Mouse (Mus musculus) embryonic facial prominence, embryonic 10.5 days (tissue): ENCODE data around the gene Eif3c. TPM values are rescaled to one million over a fixed set of nuclear protein-coding genes. Genes with fewer than 3 reads are reported as not detected.

Experiments used
- DNase-seq: peaks from one replicate; pipeline ENCODE4 v3.0.0-alpha.2; 2017; ENCODE audit warnings: low spot score
- H3K27ac ChIP-seq: fragments of 300-500 bp; sonication (generic); replicated peaks from 2 replicates; pipeline ENCODE4 v1.5.1; 2016; ENCODE audit warnings: mild to moderate bottlenecking
- H3K27me3 ChIP-seq: fragments of 300-500 bp; sonication (generic); replicated peaks from 2 replicates; pipeline ENCODE4 v1.6.1; 2016; ENCODE audit warnings: low read depth, mild to moderate bottlenecking; ENCODE audit not compliant: poor library complexity, severe bottlenecking
- H3K36me3 ChIP-seq: fragments of 300-500 bp; sonication (generic); replicated peaks from 2 replicates; pipeline ENCODE4 v1.6.1; 2016; ENCODE audit warnings: mild to moderate bottlenecking, moderate library complexity
- H3K4me1 ChIP-seq: fragments of 300-500 bp; sonication (generic); 2 replicates; pipeline ENCODE4 v1.6.1; 2016
- H3K4me3 ChIP-seq: fragments of 300-500 bp; sonication (generic); 2 replicates; pipeline ENCODE4 v1.5.1; 2016; ENCODE audit warnings: mild to moderate bottlenecking, moderate library complexity
- H3K9me3 ChIP-seq: fragments of 300-500 bp; sonication (generic); 2 replicates; pipeline ENCODE4 v1.6.1; 2016; ENCODE audit warnings: mild to moderate bottlenecking
- WGBS: fragments of 180-500 bp; shearing (Covaris S2); methylation state at CpG from one replicate; pipeline ENCODE4 v1.1.7; 2016; 5-methylcytosine and 5-hydroxymethylcytosine counted together
- polyA plus RNA-seq: library from polyadenylated mRNA; unstranded; fragments of >200 nt; fragmentation: Nextera tagmentation; extraction: Ambion mirVana; gene quantifications from 2 replicates; pipeline ENCODE4 v1.2.1, GENCODE M21; 2016

The Eif3c gene
- polyA plus RNA-seq, 1 experiment from 2014 or later: 224 TPM

DNA sequence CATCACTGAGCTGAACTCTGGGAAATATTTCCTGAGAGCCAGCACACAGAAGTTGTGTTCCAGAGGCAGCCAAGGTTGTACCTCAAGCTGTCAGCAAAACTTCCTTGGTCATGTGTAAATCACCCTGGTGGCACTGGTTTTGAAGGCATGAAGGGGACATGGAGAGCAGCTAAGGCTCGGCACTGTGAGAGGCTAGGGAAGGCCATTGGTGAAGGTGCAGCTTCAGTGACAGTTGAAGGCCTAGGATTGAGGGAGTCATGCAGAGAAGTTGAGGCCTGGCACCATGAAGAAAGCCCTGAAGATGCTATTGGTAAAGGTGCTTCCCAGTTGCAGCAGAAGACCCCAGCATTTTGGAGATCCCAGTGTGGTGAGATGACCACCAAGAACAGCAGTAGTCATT, 24.6 kb downstream of the Eif3c start:
- Histone ChIP-seq H3K4me1 (no peaks in the 10 kb centered on the region), H3K4me3 (no peak overlapping the region), H3K27ac (no peak overlapping the region), H3K9me3 (no peaks in the 10 kb centered on the region), H3K27me3 (peaks cover 6% of the 10 kb centered on the region), H3K36me3 (peaks cover 31% of the 10 kb centered on the region)
- WGBS: 80% methylated on average over 1 of the region's 1 CpGs
- no peak for DNase-seq

DNA sequence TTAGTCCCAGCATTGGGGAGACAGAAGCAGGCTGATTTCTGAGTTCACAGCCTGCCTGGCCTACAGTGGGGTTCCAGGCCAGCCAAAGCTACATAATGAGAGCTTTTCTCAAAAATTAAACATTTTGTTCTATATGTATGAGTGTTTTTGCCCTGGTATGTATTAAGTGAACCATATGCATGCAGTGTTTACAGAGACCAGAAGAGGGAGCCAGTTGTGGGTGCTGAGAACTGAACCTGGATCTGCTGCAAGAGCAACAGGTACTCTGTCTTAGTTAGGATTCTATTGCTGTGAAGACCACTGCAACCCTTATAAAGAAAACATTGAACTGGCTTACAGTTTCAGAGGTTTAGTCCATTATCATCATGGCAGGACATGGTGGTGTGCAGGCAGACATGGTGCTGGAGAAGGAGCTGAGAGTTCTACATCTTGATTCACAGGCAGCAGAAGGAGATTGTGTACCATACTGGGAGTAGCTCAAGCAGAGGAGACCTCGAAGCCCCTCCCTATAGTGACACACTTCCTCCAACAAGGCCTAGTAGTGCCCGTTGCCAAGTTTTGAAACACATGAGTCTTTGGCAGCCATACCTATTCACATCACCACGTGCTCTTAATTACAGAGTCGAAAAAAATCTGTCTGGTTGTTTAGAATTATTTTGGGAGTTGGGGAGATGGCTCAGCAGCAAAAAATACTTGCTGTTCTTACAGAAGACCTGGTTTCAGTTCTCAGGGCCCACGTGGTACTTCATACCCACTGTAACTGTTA, 28.2 kb downstream of the Eif3c start:
- no peak for DNase-seq
- Histone ChIP-seq H3K27me3 (peaks cover 30% of the 10 kb centered on the region), H3K27ac (no peak overlapping the region), H3K9me3 (no peaks in the 10 kb centered on the region), H3K4me1 (peaks cover 6% of the 10 kb centered on the region), H3K4me3 (no peak overlapping the region), H3K36me3 (no peaks in the 10 kb centered on the region)
- WGBS: 81% methylated on average over 5 of the region's 5 CpGs

DNA sequence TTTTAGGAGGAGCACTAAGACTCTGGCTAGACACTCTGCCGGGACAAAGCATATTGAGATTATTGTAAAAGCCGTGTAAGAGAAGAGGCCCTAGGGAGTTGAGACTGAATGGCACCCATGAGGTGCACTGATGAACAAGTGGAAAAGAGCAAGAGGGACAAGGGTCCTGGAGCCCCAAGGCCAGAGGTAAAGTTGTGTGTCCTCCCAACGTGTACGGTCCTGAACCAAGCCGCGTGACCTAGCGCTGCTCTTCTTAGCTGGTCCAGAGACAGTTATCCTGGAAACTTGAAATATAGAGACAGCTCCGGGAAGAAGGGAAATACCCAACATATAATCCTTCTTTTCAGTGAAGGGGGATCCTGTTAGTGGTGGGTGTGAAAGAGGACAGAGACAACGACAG, 29.7 kb downstream of the Eif3c start:
- peaks cover 30% of the 10 kb centered on the region for H3K27me3 ChIP-seq
- no peak overlapping the region for H3K27ac ChIP-seq
- peaks cover 6% of the 10 kb centered on the region for H3K4me1 ChIP-seq
- no peaks in the 10 kb centered on the region for H3K36me3 ChIP-seq
- peak; percentile 19 for DNase-seq
- H3K9me3 ChIP-seq: no peaks in the 10 kb centered on the region
- 64% methylated on average over 9 of the region's 9 CpGs for WGBS
- peak overlapping the region; percentile 62 for H3K4me3 ChIP-seq

DNA sequence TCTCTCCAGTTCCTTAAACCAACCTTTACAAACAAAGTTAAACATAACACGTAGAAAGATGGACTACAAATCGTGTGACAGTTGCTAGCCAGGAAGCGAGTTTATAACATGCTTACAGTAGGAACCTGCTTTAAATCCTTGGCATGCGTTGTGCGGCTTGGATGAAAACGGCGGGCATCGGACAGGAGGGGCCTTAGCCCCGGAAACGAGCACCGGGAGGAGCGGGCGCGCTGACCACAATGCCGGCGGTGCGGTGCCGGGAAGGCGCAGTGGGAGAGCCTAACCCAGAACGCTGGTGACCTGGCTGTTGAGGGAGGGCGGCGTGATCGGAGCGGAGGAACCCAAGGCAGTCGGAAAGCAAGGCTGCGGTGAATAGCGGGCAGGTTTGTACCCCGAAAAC, 30.4 kb downstream of the Eif3c start:
- peaks cover 30% of the 10 kb centered on the region for H3K27me3 ChIP-seq
- H3K27ac ChIP-seq: peak overlapping the region; percentile 59; the same call in 1 of the 2 replicates
- DNase-seq: peak; percentile 60
- WGBS: 3% methylated on average over 28 of the region's 28 CpGs
- H3K4me3 ChIP-seq: peak overlapping the region; percentile 62
- peaks cover 6% of the 10 kb centered on the region for H3K4me1 ChIP-seq
- H3K36me3 ChIP-seq: no peaks in the 10 kb centered on the region
- H3K9me3 ChIP-seq: no peaks in the 10 kb centered on the region

DNA sequence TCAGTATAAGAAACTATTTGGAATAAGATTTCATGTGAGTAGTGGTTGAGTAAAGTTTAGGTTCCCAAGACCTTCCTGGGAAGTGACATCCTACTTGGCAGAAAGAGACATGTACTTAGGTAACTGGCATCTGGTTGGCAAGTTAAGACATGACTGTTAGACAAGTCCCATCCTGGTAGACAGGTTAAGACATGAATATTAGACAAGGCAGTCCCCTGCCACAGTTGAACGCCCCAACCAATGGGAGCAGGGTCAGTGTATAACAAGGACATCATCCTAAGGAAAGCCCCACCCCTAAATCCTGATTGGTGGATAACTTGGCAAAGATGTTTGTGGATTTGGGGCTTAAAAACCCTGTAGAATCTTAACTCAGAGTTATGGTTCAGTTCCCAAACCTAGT, 32.8 kb downstream of the Eif3c start:
- Histone ChIP-seq H3K36me3 (no peaks in the 10 kb centered on the region), H3K4me3 (no peak overlapping the region), H3K27me3 (peaks cover 30% of the 10 kb centered on the region), H3K4me1 (peaks cover 6% of the 10 kb centered on the region), H3K9me3 (no peaks in the 10 kb centered on the region), H3K27ac (no peak overlapping the region)
- DNase-seq: no peak
- 73% methylated on average over 1 of the region's 1 CpGs for WGBS

DNA sequence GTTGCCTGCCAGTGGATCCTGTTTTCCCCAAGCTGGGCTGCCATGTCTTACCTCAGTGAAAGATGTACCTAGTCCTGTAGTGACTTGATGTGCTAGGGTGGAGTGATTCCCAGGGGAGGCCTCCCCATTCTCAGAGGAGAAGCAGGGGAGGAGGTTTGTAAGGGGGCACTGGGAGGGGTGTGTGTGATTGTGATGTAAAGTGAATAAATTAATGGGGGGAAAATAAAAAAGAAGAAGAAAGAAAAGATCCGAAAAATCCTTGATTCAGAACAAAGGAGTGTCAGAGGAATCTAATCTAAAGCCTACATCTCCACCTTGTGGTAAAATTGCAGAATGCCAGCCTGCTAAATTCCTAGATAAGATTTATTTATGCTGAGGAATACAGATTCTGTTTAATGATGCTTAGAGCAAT, 38.0 kb downstream of the Eif3c start:
- 23% methylated on average over 1 of the region's 1 CpGs for WGBS

DNA sequence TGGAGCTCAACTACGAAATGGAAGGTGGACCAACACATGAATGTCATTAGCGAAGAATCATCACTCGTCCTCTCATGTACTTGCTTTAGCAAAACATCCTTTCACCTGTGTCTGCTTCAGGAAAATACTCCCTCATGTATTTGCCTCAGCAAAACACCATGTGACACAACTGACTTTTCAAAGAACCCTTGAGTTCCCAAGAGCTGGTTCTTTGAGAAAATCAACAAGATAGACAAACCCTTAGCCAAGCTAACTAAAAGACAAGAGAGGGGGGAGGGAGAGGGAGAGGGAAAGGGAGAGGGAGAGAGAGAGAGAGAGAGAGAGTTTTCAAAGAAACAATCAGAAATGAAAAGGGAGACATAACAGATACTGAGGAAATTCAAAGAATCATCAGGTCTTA, 42.9 kb downstream of the Eif3c start:
- Histone ChIP-seq H3K27ac (no peak overlapping the region), H3K4me3 (no peak overlapping the region), H3K4me1 (no peaks in the 10 kb centered on the region), H3K9me3 (no peaks in the 10 kb centered on the region), H3K27me3 (no peaks in the 10 kb centered on the region), H3K36me3 (no peaks in the 10 kb centered on the region)
- 80% methylated on average over 3 of the region's 3 CpGs for WGBS
- no peak for DNase-seq

More for the DNA sequence above, 38.0 kb downstream of the Eif3c start:
- H3K27ac ChIP-seq: peak overlapping the region; percentile 90
- no peak overlapping the region for H3K4me3 ChIP-seq
- peak; percentile 46 for DNase-seq
- H3K36me3 ChIP-seq: no peaks in the 10 kb centered on the region
- H3K4me1 ChIP-seq: no peaks in the 10 kb centered on the region
- H3K27me3 ChIP-seq: no peaks in the 10 kb centered on the region
- H3K9me3 ChIP-seq: no peaks in the 10 kb centered on the region

DNA sequence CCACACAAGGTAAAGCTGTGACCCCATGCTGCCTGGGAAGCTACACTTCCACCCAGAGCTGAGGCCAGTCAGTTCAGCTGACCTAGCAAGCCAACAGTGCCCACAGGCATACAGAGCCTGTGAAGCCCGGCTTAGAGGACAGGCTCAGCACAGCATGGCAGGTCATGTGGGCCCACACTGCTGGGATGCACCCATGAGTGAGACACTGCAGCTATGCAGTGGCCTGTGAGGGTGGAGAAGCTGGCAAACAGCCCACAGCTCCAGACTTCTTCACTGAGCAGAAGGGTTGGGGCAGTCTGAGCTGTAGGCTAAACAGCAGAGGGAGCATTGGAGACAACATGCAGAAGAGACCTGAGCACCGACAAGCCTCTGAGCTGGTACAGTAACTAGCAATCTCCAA, 46.7 kb downstream of the Eif3c start:
- Histone ChIP-seq H3K9me3 (no peaks in the 10 kb centered on the region), H3K4me3 (no peak overlapping the region), H3K27ac (no peak overlapping the region), H3K4me1 (no peaks in the 10 kb centered on the region), H3K27me3 (no peaks in the 10 kb centered on the region), H3K36me3 (no peaks in the 10 kb centered on the region)
- no peak for DNase-seq
- 70% methylated on average over 2 of the region's 2 CpGs for WGBS

DNA sequence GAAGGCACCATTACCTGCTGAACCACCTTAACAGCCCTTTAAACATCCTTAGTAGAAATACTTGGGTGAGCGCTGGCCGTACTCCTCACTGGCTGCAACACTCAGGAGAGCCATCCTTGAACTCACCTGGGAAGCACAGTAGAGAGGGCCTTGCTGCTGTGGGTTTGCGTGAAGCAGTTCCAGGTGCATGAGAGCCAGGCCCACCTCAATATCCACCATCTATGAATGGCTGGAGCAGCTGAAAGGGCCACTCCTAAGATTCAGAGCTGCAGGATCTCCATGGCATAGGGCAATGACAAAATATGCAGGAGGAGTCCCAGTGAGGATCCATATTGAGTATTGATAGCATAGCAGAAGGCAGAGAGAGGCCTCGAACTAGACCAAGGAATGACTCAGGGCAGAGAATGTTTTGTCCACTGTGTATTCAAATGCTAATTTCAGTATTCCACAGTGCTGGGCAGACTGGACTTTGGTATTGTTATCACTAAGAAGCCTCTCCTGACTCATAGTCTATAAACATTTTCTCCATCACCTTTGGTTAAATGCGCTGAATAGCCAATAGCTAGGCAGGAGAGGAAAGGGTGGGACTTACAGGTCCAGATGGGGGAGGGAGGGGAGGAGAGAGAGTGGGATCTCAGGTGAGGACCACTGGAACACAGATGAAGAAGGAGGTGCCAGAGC, 47.8 kb downstream of the Eif3c start:
- no peaks in the 10 kb centered on the region for H3K9me3 ChIP-seq
- no peak for DNase-seq
- H3K36me3 ChIP-seq: no peaks in the 10 kb centered on the region
- H3K27ac ChIP-seq: no peak overlapping the region
- H3K4me1 ChIP-seq: no peaks in the 10 kb centered on the region
- WGBS: 88% methylated on average over 5 of the region's 5 CpGs
- no peak overlapping the region for H3K4me3 ChIP-seq
- no peaks in the 10 kb centered on the region for H3K27me3 ChIP-seq

DNA sequence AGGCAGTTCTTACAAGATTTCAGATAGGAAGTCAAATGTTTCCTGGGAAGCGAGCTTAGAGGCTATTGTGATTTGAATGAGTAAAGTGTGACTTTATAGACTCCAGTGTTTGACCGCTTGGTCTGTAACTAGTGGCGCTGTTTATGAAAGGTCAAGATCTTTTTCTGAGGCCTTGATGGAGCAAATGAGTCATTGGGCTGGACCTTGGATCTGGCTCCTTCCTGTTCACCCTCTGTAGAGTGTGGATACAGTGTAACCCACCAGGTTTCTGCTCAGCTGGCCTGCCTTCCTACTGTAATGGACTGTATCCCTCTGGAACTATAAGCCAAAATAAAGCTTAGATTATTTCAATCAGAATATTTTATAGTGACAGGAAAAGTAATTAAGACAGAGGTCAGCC, 54.9 kb downstream of the Eif3c start:
- no peak for DNase-seq
- WGBS: 85% methylated on average over 3 of the region's 3 CpGs
- no peaks in the 10 kb centered on the region for H3K9me3 ChIP-seq
- H3K27me3 ChIP-seq: no peaks in the 10 kb centered on the region
- H3K4me3 ChIP-seq: no peak overlapping the region
- no peaks in the 10 kb centered on the region for H3K4me1 ChIP-seq
- H3K27ac ChIP-seq: no peak overlapping the region
- H3K36me3 ChIP-seq: no peaks in the 10 kb centered on the region

DNA sequence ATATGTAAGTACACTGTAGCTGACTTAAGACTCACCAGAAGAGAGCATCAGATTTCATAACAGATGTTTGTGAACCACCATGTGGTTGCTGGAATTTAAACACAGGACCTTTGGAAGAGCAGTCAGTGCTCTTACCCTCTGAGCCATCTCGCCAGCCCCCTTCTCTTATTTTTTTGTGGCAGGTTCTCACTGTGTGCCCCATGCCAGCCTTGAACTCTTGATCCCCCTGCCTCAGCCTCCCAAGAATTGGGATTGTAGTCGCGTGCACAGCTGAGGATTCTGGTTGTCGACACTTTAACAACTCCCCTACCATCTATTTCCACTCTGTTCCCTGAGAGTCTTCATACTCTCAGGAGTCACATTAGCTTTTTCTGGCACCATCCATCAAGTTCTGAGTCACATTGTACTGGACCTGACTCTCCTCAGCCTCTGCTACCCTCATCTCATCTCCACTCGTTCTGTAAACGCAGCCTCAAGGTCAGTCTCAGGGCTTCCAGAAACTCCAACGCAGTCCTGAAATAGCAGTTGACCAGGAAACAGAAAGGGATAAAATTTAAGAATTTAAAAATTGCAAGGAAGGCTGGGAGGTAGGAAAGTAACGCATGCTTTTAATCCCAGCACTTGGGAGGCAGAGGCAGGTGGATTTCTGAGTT, 59.0 kb downstream of the Eif3c start:
- Histone ChIP-seq H3K36me3 (no peaks in the 10 kb centered on the region), H3K9me3 (no peaks in the 10 kb centered on the region), H3K4me3 (no peak overlapping the region), H3K27me3 (no peaks in the 10 kb centered on the region), H3K4me1 (peaks cover 7% of the 10 kb centered on the region), H3K27ac (no peak overlapping the region)
- DNase-seq: no peak
- 86% methylated on average over 8 of the region's 8 CpGs for WGBS

DNA sequence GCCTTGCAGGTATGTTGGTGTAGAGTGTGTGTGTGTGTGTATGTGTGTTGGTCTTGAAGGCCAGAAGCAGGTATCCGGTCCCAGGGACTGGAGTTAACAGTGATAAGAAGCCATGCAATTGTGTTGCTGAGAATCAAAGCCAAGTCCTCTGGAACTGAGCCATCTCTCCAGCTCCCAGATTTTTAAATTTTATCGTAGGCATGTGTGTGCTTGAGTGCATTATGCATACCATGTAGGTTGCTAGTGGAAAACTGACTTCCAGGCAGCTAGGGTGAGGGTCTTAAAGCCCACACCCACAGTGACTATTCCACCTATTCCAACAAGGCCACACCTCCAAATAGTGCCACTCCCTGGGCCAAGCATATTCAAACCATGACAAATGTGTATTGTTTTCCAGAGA, 61.3 kb downstream of the Eif3c start:
- H3K4me1 ChIP-seq: peaks cover 13% of the 10 kb centered on the region
- 90% methylated on average over 2 of the region's 2 CpGs for WGBS
- H3K36me3 ChIP-seq: peaks cover 15% of the 10 kb centered on the region
- no peaks in the 10 kb centered on the region for H3K9me3 ChIP-seq
- H3K27ac ChIP-seq: no peak overlapping the region
- no peaks in the 10 kb centered on the region for H3K27me3 ChIP-seq
- no peak for DNase-seq
- H3K4me3 ChIP-seq: no peak overlapping the region
